Mouse (Mus musculus) stomach, adult 2 months (tissue): ENCODE data around the gene Upf2. TPM values are rescaled to one million over a fixed set of nuclear protein-coding genes. Genes with fewer than 3 reads are reported as not detected.

Experiments
- polyA plus RNA-seq: library from polyadenylated mRNA; depleted of rRNA; stranded (reverse); fragments of >200 nt; gene quantifications from 2 replicates; pipeline ENCODE4 v1.2.3, GENCODE M21; 2012; rRNA removed

The Upf2 gene
- polyA plus RNA-seq: 0.28 and 0.32 TPM in 2 replicates

DNA sequence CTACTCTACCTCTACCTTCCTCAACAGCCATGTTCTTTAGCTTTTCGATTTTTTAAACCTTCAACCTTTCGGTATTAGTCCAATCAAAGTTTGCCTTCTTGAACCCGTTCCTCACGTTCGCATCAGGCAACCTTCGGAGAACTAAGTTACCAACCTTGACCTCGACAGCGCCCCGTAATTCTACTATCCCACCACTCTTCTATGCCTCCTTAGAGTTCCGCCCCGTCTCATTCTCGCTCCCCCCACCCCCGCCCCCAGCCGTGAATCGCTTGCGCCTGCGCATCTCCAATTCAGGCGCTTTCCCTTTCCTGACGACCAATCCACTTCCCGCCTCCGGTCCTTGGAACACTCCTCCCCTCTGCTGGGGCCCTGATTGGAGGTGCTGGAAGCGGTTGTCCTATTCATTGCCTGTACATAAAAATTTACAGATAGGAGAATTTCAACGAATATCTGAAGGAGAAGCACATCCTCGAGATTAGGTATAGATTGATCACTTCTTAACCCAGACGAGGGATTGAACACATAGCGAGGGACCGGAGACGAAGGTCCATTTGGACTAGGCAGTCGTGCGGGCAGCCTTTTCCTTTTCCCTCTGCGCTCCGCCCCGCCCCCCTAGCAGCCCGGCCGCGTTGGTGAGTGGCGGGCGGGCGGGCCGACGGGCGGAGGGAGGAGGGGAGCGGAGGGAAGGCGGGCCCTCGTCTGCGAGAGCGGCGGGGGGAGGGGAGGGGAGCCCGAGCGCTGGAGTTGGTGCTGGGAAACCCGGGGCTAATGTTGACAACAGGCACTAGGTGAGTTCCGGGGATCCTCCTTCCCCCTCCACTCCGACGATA, at the start of gene Upf2:
Gene Upf2, plus strand, starts transcription at position 704 of the 830 bp plus-strand sequence.

DNA sequence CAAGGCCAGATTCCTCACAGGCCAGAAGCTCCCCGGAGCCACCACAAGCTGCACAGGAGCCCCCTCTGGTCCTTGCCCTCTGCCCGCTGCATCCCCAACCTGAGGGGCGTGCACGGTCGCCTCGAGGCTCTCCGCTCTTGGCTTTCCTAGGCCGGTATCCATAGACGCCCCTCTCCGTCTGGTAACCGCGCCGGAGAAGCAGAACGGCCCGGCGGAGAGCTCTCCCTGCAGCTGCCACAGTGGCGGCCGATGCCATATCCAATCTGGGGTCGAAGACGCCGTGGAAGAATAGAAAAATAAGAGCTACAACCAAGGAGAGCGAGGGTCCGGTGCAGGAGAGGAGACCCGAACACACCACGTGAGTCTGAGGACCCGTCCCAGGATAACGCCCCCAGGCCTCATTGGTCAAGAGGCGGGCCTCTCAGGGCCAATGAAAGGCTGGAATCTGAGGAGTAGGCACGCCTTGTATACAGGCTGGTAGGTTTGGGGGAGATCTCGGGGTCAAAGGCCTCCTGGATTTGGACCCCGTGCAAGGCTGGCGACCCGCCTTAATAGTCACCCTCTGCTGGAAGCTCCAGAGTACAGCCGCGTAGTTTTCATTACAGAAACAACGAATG, 8.7 kb upstream of the Upf2 start, which contains the start of gene Dhtkd1:
Gene Dhtkd1, minus strand, starts transcription at position 377 of the 617 bp plus-strand sequence.

Other genes with a start within 250 kb of the Upf2 start
- 1.9 and 3.5 TPM in 2 replicates for gene Camk1d, start 237.0 kb upstream of the Upf2 start, polyA plus RNA-seq
- gene Nudt5, start 106.5 kb upstream of the Upf2 start, polyA plus RNA-seq: 2.4 and 2.6 TPM in 2 replicates
- gene Cdc123, start 106.3 kb upstream of the Upf2 start, polyA plus RNA-seq: 11.8 and 18.4 TPM in 2 replicates
- gene Gm13199, start 88.5 kb upstream of the Upf2 start, polyA plus RNA-seq: 0.51 and 1.7 TPM in 2 replicates
- gene Sec61a2, start 56.0 kb upstream of the Upf2 start, polyA plus RNA-seq: 3.5 and 6.9 TPM in 2 replicates
- 0.31 and 0.35 TPM in 2 replicates for gene Dhtkd1, start 8.7 kb upstream of the Upf2 start, polyA plus RNA-seq
- gene Proser2, start 178.7 kb downstream of the Upf2 start, polyA plus RNA-seq: 25.1 and 50.3 TPM in 2 replicates